Mouse (Mus musculus): ENCODE measurements around the gene Umodl1. TPM values are rescaled to one million over a fixed set of nuclear protein-coding genes. Genes with fewer than 3 reads are reported as not detected.

Umodl1 gene
- polyA plus RNA-seq, 1 experiment from 2014 or later, result not detected

DNA sequence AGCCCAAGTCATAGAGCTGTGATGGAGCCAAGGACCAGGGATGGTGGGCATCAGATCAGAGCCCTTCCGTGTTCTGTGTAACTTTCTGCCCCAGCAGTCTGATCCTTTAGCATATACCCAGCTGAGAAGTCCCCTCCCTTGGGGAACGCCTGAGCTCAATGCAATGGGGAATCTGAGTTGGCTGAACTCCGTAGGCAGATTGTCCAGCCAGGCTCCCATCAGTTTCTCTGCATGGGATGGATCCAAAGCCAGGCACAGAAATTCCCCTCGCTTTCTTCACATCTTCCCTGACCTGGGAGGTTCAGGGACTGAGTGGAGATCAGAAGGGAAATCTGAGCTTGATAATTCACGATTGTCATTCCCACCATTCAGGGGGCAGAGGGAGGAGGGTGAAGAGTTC, 19.1 kb upstream of the Umodl1 start:
- no peak overlapping the region for H3K4me2 ChIP-seq (ENCODE audit: low read length)
- no peak overlapping the region for H3K27ac ChIP-seq (ENCODE audit: low read depth)
- H3K27me3 ChIP-seq (replicated peaks; ENCODE audit: control insufficient read depth, insufficient read depth, low read length), result no peaks in the 10 kb centered on the region
- H3K9ac ChIP-seq (ENCODE audit: low read length), result no peak overlapping the region
- H3K4me1 ChIP-seq (replicated peaks; ENCODE audit: control insufficient read depth, insufficient read depth, low read length), result no peaks in the 10 kb centered on the region
- no peak overlapping the region for H3K4me3 ChIP-seq (ENCODE audit: low read depth, low read length)
- H3K9me3 ChIP-seq (ENCODE audit: control insufficient read depth, low read length), result no peaks in the 10 kb centered on the region
- no peak for DNase-seq (ENCODE audit: low spot score)
- ATAC-seq (replicated peaks; ENCODE audit: low FRiP score, low TSS enrichment, low read depth), result no peak
- WGBS, result 74% methylated on average over 5 of the region's 5 CpGs
- no peaks in the 10 kb centered on the region for H3K36me3 ChIP-seq (ENCODE audit: control insufficient read depth, insufficient read depth, low read length)

DNA sequence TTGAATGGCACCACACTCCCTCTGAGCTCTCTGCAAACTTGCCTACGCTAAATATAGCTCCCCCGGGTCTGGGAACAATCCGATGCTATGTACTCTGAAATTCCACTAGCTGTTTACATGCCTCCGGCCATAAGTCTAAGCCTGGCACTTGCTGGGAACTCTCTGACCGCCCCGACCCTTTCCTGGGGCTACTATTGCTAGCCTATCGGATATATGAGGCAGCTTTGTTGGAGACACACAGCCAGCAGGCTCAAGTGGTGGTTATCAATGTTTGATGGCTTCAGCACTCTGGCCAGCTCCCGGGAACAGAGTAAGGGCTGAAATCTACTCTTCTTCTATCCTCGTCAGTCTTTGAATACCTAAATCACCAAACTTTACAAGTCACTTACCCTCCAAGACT, 15.9 kb upstream of the Umodl1 start:
- no peaks in the 10 kb centered on the region for H3K36me3 ChIP-seq (ENCODE audit: control insufficient read depth, insufficient read depth, low read length)
- DNase-seq (ENCODE audit: low spot score), result peak; percentile 78
- no peaks in the 10 kb centered on the region for H3K9me3 ChIP-seq (ENCODE audit: control insufficient read depth, low read length)
- no peak overlapping the region for H3K27ac ChIP-seq (ENCODE audit: low read depth)
- no peaks in the 10 kb centered on the region for H3K4me1 ChIP-seq (replicated peaks; ENCODE audit: control insufficient read depth, insufficient read depth, low read length)
- ATAC-seq (replicated peaks; ENCODE audit: low FRiP score, low TSS enrichment, low read depth), result no peak
- 46% methylated on average over 9 of the region's 9 CpGs for WGBS
- no peaks in the 10 kb centered on the region for H3K27me3 ChIP-seq (replicated peaks; ENCODE audit: control insufficient read depth, insufficient read depth, low read length)
- no peak overlapping the region for H3K4me2 ChIP-seq (ENCODE audit: low read length)
- no peak overlapping the region for H3K4me3 ChIP-seq (ENCODE audit: low read depth, low read length)
- H3K9ac ChIP-seq (ENCODE audit: low read length), result no peak overlapping the region

- no peak for DNase-seq (ENCODE audit: low spot score)
- Histone ChIP-seq H3K36me3 (ENCODE audit: control insufficient read depth, insufficient read depth, low read length) (no peaks in the 10 kb centered on the region), H3K27ac (ENCODE audit: low read depth) (no peak overlapping the region), H3K27me3 (replicated peaks; ENCODE audit: control insufficient read depth, insufficient read depth, low read length) (no peaks in the 10 kb centered on the region), H3K9ac (ENCODE audit: low read length) (no peak overlapping the region), H3K9me3 (ENCODE audit: control insufficient read depth, low read length) (no peaks in the 10 kb centered on the region), H3K4me3 (ENCODE audit: low read depth, low read length) (no peak overlapping the region), H3K4me2 (ENCODE audit: low read length) (no peak overlapping the region), H3K4me1 (replicated peaks; ENCODE audit: control insufficient read depth, insufficient read depth, low read length) (no peaks in the 10 kb centered on the region)
- 91% methylated on average over 1 of the region's 1 CpGs for WGBS
- no peak for ATAC-seq (replicated peaks; ENCODE audit: low FRiP score, low TSS enrichment, low read depth)
Measured at GRCm38 (mm10) chr17:30948382-30948781, 6.1 kb upstream of the Umodl1 start.

GRCm38 (mm10) chr17:30950780-30951179, 3.7 kb upstream of the Umodl1 start:
- no peaks in the 10 kb centered on the region; the same call in 1 of the 2 replicates for H3K4me1 ChIP-seq (replicated peaks; ENCODE audit: control insufficient read depth, insufficient read depth, low read length)
- WGBS, result 2% methylated on average over 7 of the region's 7 CpGs

GRCm38 (mm10) chr17:30951600-30951999, 2.8 kb upstream of the Umodl1 start:
- H3K27ac ChIP-seq (ENCODE audit: low read depth), result no peak overlapping the region
- 68% methylated on average over 8 of the region's 8 CpGs for WGBS
- H3K4me1 ChIP-seq (replicated peaks; ENCODE audit: control insufficient read depth, insufficient read depth, low read length), result no peaks in the 10 kb centered on the region; the same call in 1 of the 2 replicates

More at GRCm38 (mm10) chr17:30950780-30951179, 3.7 kb upstream of the Umodl1 start:
- H3K9me3 ChIP-seq (ENCODE audit: control insufficient read depth, low read length), result no peaks in the 10 kb centered on the region
- H3K36me3 ChIP-seq (ENCODE audit: control insufficient read depth, insufficient read depth, low read length), result no peaks in the 10 kb centered on the region
- DNase-seq (ENCODE audit: low spot score) (peak; percentile 94), ATAC-seq (replicated peaks; ENCODE audit: low FRiP score, low TSS enrichment, low read depth) (no peak)
- H3K27me3 ChIP-seq (replicated peaks; ENCODE audit: control insufficient read depth, insufficient read depth, low read length), result no peaks in the 10 kb centered on the region
- H3K9ac ChIP-seq (ENCODE audit: low read length), result no peak overlapping the region
- no peak overlapping the region for H3K4me2 ChIP-seq (ENCODE audit: low read length)
- no peak overlapping the region for H3K27ac ChIP-seq (ENCODE audit: low read depth)
- no peak overlapping the region for H3K4me3 ChIP-seq (ENCODE audit: low read depth, low read length)

DNA sequence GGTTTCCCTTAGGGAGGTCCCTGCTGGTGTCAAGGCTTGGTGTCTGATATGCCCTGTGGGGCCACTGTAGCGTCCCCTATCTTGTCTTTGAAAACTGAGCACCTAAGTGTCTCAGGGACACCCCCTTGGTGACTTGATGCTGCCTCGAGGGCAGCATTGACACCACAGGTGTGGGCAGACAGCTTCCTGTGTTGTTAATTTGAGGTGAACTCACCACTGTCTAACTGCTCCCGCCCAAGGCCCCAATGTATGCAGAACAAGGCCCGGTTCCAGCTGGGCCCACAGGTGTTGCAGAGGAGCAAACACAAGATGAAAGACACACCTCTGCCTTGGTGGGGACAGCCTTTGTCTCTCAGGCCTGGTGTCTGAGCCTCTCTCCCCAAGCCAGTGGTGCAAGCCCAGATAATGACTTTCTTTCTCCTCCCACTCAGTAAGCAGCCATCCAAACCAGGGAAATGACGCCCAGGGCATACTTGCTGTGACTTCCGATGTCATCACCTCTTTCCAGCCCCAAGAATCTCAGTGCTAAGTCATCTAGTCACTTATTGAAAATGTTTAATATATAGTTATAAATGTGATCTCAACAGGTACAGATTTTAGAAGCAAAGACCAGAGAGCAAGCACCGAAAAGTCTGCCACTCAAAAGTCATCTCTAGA, 7.6 kb downstream of the Umodl1 start:
- Histone ChIP-seq H3K27me3 (replicated peaks; ENCODE audit: control insufficient read depth, insufficient read depth, low read length) (no peaks in the 10 kb centered on the region), H3K27ac (ENCODE audit: low read depth) (no peak overlapping the region), H3K4me1 (replicated peaks; ENCODE audit: control insufficient read depth, insufficient read depth, low read length) (no peaks in the 10 kb centered on the region), H3K9me3 (ENCODE audit: control insufficient read depth, low read length) (no peaks in the 10 kb centered on the region), H3K9ac (ENCODE audit: low read length) (no peak overlapping the region), H3K4me3 (ENCODE audit: low read depth, low read length) (no peak overlapping the region), H3K4me2 (ENCODE audit: low read length) (no peak overlapping the region), H3K36me3 (ENCODE audit: control insufficient read depth, insufficient read depth, low read length) (no peaks in the 10 kb centered on the region)
- no peak for DNase-seq (ENCODE audit: low spot score)
- 65% methylated on average over 7 of the region's 7 CpGs for WGBS
- ATAC-seq (replicated peaks; ENCODE audit: low FRiP score, low TSS enrichment, low read depth), result no peak

More at GRCm38 (mm10) chr17:30951600-30951999, 2.8 kb upstream of the Umodl1 start:
- H3K27me3 ChIP-seq (replicated peaks; ENCODE audit: control insufficient read depth, insufficient read depth, low read length), result no peaks in the 10 kb centered on the region
- no peak overlapping the region for H3K9ac ChIP-seq (ENCODE audit: low read length)
- no peak overlapping the region for H3K4me2 ChIP-seq (ENCODE audit: low read length)
- ATAC-seq (replicated peaks; ENCODE audit: low FRiP score, low TSS enrichment, low read depth), result no peak
- H3K9me3 ChIP-seq (ENCODE audit: control insufficient read depth, low read length), result no peaks in the 10 kb centered on the region
- H3K36me3 ChIP-seq (ENCODE audit: control insufficient read depth, insufficient read depth, low read length), result no peaks in the 10 kb centered on the region
- H3K4me3 ChIP-seq (ENCODE audit: low read depth, low read length), result no peak overlapping the region
- no peak for DNase-seq (ENCODE audit: low spot score)

GRCm38 (mm10) chr17:30962880-30963279, 8.4 kb downstream of the Umodl1 start:
- Histone ChIP-seq H3K4me3 (ENCODE audit: low read depth, low read length) (no peak overlapping the region), H3K9ac (ENCODE audit: low read length) (no peak overlapping the region), H3K4me1 (replicated peaks; ENCODE audit: control insufficient read depth, insufficient read depth, low read length) (no peaks in the 10 kb centered on the region), H3K9me3 (ENCODE audit: control insufficient read depth, low read length) (no peaks in the 10 kb centered on the region), H3K4me2 (ENCODE audit: low read length) (no peak overlapping the region), H3K27ac (ENCODE audit: low read depth) (no peak overlapping the region), H3K27me3 (replicated peaks; ENCODE audit: control insufficient read depth, insufficient read depth, low read length) (no peaks in the 10 kb centered on the region), H3K36me3 (ENCODE audit: control insufficient read depth, insufficient read depth, low read length) (no peaks in the 10 kb centered on the region)
- no peak for ATAC-seq (replicated peaks; ENCODE audit: low FRiP score, low TSS enrichment, low read depth)
- WGBS, result 44% methylated on average over 2 of the region's 2 CpGs
- no peak for DNase-seq (ENCODE audit: low spot score)

GRCm38 (mm10) chr17:30969983-30970382, 15.5 kb downstream of the Umodl1 start:
- H3K27me3 ChIP-seq (replicated peaks; ENCODE audit: control insufficient read depth, insufficient read depth, low read length), result no peaks in the 10 kb centered on the region
- no peak overlapping the region for H3K9ac ChIP-seq (ENCODE audit: low read length)
- H3K9me3 ChIP-seq (ENCODE audit: control insufficient read depth, low read length), result no peaks in the 10 kb centered on the region
- no peak overlapping the region for H3K4me2 ChIP-seq (ENCODE audit: low read length)
- no peak overlapping the region for H3K27ac ChIP-seq (ENCODE audit: low read depth)
- ATAC-seq (replicated peaks; ENCODE audit: low FRiP score, low TSS enrichment, low read depth) (no peak), DNase-seq (ENCODE audit: low spot score) (no peak)
- no peak overlapping the region for H3K4me3 ChIP-seq (ENCODE audit: low read depth, low read length)
- peaks cover 7% of the 10 kb centered on the region; the same call in 1 of the 2 replicates for H3K4me1 ChIP-seq (replicated peaks; ENCODE audit: control insufficient read depth, insufficient read depth, low read length)
- H3K36me3 ChIP-seq (ENCODE audit: control insufficient read depth, insufficient read depth, low read length), result no peaks in the 10 kb centered on the region
- WGBS, result 47% methylated on average over 4 of the region's 4 CpGs

- Histone ChIP-seq H3K9ac (ENCODE audit: low read length) (no peak overlapping the region), H3K27me3 (replicated peaks; ENCODE audit: control insufficient read depth, insufficient read depth, low read length) (no peaks in the 10 kb centered on the region), H3K4me3 (ENCODE audit: low read depth, low read length) (no peak overlapping the region), H3K27ac (ENCODE audit: low read depth) (no peak overlapping the region), H3K4me2 (ENCODE audit: low read length) (no peak overlapping the region), H3K36me3 (ENCODE audit: control insufficient read depth, insufficient read depth, low read length) (no peaks in the 10 kb centered on the region), H3K4me1 (replicated peaks; ENCODE audit: control insufficient read depth, insufficient read depth, low read length) (peaks cover 7% of the 10 kb centered on the region; the same call in 1 of the 2 replicates), H3K9me3 (ENCODE audit: control insufficient read depth, low read length) (no peaks in the 10 kb centered on the region)
- DNase-seq (ENCODE audit: low spot score) (no peak), ATAC-seq (replicated peaks; ENCODE audit: low FRiP score, low TSS enrichment, low read depth) (no peak)
- 82% methylated on average over 7 of the region's 7 CpGs for WGBS
Measured at GRCm38 (mm10) chr17:30971877-30972276, 17.4 kb downstream of the Umodl1 start.
